Mouse (Mus musculus) liver, embryonic 14.5 days (tissue): Measurements from ENCODE around the gene Cldn1.

Experiments used
- CTCF ChIP-seq: IDR thresholded peaks from 2 replicates; pipeline ENCODE4 v1.5.1; 2016; ENCODE audit warnings: antibody characterized with exemption, low read depth, control low read depth
- EP300 ChIP-seq: IDR thresholded peaks from 2 replicates; pipeline ENCODE4 v1.6.1; 2016; ENCODE audit warnings: antibody characterized with exemption, low read depth

GRCm38 (mm10) chr16:26314815-26315214 is 56.8 kb downstream of the Cldn1 start:
- no peak for TF ChIP-seq CTCF
- TF ChIP-seq EP300 = no peak
